ENCODE assay signal across 15 mouse cellular contexts in genomic region chr12:45131139-45131538, GRCm38 (mm10).
"Had no signal": no experiment of that assay in that cellular context is flagged by ENCODE, and none has a peak within 500 bp of the region (broad histone marks: within the 10 kb centered on the region; RNA-seq: fewer than 3 reads in every experiment).

No protein-coding gene starts in this region.

- DNase-seq: retina, postnatal 1 day; right cerebral cortex, adult 18-20 months; right cerebral cortex, postnatal 14 days; right cerebral cortex, postnatal 25 days; right cerebral cortex, postnatal 4 days; spleen, adult 18-20 months; thymus, adult 18-20 months; thymus, adult 2 months; thymus, postnatal 14 days; thymus, postnatal 25 days; thymus, postnatal 36 days; thymus, postnatal 4 days had no signal

- H3K9me3 ChIP-seq: neural tube, embryonic 15.5 days; stomach, embryonic 15.5 days had no signal

- H3K4me3 ChIP-seq: neural tube, embryonic 15.5 days; stomach, embryonic 15.5 days had no signal

- H3K4me2 ChIP-seq: neural tube, embryonic 15.5 days; stomach, embryonic 15.5 days had no signal

- H3K9ac ChIP-seq: neural tube, embryonic 15.5 days; stomach, embryonic 15.5 days had no signal

- H3K27me3 ChIP-seq: neural tube, embryonic 15.5 days; stomach, embryonic 15.5 days had no signal

- H3K4me1 ChIP-seq: neural tube, embryonic 15.5 days; stomach, embryonic 15.5 days had no signal

- H3K27ac ChIP-seq: neural tube, embryonic 15.5 days; stomach, embryonic 15.5 days; stomach, postnatal 0 days had no signal

- H3K36me3 ChIP-seq: neural tube, embryonic 15.5 days; stomach, embryonic 15.5 days had no signal
